Mouse (Mus musculus) hindbrain, embryonic 11.5 days (tissue): Measurements from ENCODE around the gene Anapc5. TPM values are rescaled to one million over a fixed set of nuclear protein-coding genes. Genes with fewer than 3 reads are reported as not detected.

Source experiments
- ATAC-seq: fragments of 200-750 bp; cut with Nextera tagmentation; 2 replicates; pipeline ENCODE4 v1.8.0; 2017; ENCODE audit warnings: mild to moderate bottlenecking, moderate TSS enrichment, moderate library complexity; ENCODE audit not compliant: low FRiP score
- DNase-seq: peaks from one replicate; pipeline ENCODE4 v3.0.0-alpha.2; 2015; ENCODE audit warnings: low spot score
- H3K27ac ChIP-seq: fragments of 300-500 bp; sonication (generic); 2 replicates; pipeline ENCODE4 v1.5.1; 2014; ENCODE audit warnings: mild to moderate bottlenecking, low read depth, low read length
- H3K27me3 ChIP-seq: fragments of 300-500 bp; sonication (generic); 2 replicates; pipeline ENCODE4 v1.6.1; 2014; ENCODE audit warnings: mild to moderate bottlenecking, low read length, moderate library complexity, mixed read lengths; ENCODE audit not compliant: control insufficient read depth, insufficient read depth
- H3K36me3 ChIP-seq: fragments of 300-500 bp; sonication (generic); 2 replicates; pipeline ENCODE4 v1.6.1; 2014; ENCODE audit warnings: mild to moderate bottlenecking, low read length, moderate library complexity, mixed read lengths; ENCODE audit not compliant: control insufficient read depth, insufficient read depth
- H3K4me1 ChIP-seq: fragments of 300-500 bp; sonication (generic); replicated peaks from 2 replicates; pipeline ENCODE4 v1.6.1; 2014; ENCODE audit warnings: low read length, mixed read lengths; ENCODE audit not compliant: control insufficient read depth, insufficient read depth
- H3K4me2 ChIP-seq: fragments of 300-500 bp; sonication (generic); replicated peaks from 2 replicates; pipeline ENCODE4 v1.6.1; 2014; ENCODE audit warnings: mild to moderate bottlenecking, low read depth, low read length
- H3K4me3 ChIP-seq: fragments of 300-500 bp; sonication (generic); 2 replicates; pipeline ENCODE4 v1.5.1; 2014; ENCODE audit warnings: low read depth, low read length
- H3K9ac ChIP-seq: fragments of 300-500 bp; sonication (generic); 2 replicates; pipeline ENCODE4 v1.6.1; 2014; ENCODE audit warnings: low read depth, low read length
- H3K9me3 ChIP-seq: fragments of 300-500 bp; sonication (generic); 2 replicates; pipeline ENCODE4 v1.6.1; 2016; ENCODE audit warnings: low read length; ENCODE audit not compliant: control insufficient read depth
- WGBS: fragments of 180-500 bp; shearing (Covaris S2); extraction: QIAGEN DNeasy Blood & Tissue Kit; methylation state at CpG from one replicate; pipeline ENCODE4 v1.1.7; 2014; 5-methylcytosine and 5-hydroxymethylcytosine counted together
- polyA plus RNA-seq: library from polyadenylated mRNA; unstranded; fragments of >200 nt; fragmentation: Nextera tagmentation; extraction: Ambion mirVana; gene quantifications from 2 replicates; pipeline ENCODE4 v1.2.1, GENCODE M21; 2014

Gene Anapc5
- polyA plus RNA-seq, 1 experiment from 2014 or later = 522 TPM

DNA sequence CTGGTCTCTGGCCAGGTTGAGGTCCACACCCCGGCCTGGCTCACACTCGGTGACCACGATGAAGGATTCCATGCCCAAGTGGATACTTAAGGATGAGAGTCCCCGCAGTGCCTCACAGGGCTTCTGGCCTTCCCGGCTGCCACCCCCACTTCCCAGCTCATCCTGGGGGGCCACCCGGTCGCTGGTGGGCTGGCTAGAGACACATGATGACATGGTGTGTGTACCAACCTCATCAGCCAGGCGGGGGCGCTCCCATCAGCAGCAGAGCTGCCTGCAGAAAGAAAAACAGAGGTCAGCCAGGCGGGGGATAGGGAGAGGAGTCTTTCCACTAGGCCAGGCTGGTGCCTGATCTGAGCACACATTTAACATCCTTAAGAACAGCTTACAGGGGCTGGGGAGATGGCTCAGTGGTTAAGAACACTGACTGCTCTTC, 57.1 kb downstream of the Anapc5 start:
- no peaks in the 10 kb centered on the region for H3K36me3 ChIP-seq
- no peaks in the 10 kb centered on the region for H3K4me1 ChIP-seq
- no peaks in the 10 kb centered on the region for H3K27me3 ChIP-seq
- no peak overlapping the region for H3K27ac ChIP-seq
- DNase-seq = peak; percentile 26
- H3K4me2 ChIP-seq = no peak overlapping the region
- no peak overlapping the region for H3K4me3 ChIP-seq
- no peak overlapping the region for H3K9ac ChIP-seq
- H3K9me3 ChIP-seq = no peaks in the 10 kb centered on the region
- no peak for ATAC-seq
- 58% methylated on average over 10 of the region's 10 CpGs for WGBS

DNA sequence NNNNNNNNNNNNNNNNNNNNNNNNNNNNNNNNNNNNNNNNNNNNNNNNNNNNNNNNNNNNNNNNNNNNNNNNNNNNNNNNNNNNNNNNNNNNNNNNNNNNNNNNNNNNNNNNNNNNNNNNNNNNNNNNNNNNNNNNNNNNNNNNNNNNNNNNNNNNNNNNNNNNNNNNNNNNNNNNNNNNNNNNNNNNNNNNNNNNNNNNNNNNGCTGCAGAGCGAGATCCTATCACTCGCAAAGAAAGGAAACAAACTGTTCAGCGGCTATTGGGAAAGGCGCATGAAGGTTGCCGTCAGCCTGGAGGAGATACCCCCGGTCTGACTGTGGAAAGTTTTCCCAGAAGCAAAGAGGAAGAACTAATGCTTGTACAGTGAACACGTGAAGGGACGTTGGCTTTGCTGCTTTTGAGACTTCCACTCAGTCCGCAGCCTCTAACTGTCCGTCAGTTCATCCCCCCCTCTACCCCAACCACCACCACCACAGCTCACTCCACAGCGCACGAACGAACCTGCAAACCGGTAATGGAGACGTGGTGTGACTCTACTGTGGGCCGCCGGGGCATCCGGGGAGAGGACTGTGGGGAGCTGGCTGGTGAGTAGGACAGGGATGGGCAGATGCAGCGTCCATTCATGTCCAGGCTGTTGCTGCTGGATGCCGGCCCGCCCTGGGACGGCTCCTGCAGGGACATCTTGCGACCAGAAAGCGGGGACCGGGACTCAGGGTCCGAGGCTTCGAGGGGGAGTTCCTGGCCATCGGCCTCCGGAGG, 57.7 kb downstream of the Anapc5 start:
- ATAC-seq = no peak
- Histone ChIP-seq H3K27me3 (no peaks in the 10 kb centered on the region), H3K4me2 (no peak overlapping the region), H3K27ac (no peak overlapping the region), H3K4me3 (no peak overlapping the region), H3K9ac (no peak overlapping the region), H3K9me3 (no peaks in the 10 kb centered on the region), H3K36me3 (no peaks in the 10 kb centered on the region), H3K4me1 (no peaks in the 10 kb centered on the region)
- WGBS = 84% methylated on average over 29 of the region's 29 CpGs
- no peak for DNase-seq

DNA sequence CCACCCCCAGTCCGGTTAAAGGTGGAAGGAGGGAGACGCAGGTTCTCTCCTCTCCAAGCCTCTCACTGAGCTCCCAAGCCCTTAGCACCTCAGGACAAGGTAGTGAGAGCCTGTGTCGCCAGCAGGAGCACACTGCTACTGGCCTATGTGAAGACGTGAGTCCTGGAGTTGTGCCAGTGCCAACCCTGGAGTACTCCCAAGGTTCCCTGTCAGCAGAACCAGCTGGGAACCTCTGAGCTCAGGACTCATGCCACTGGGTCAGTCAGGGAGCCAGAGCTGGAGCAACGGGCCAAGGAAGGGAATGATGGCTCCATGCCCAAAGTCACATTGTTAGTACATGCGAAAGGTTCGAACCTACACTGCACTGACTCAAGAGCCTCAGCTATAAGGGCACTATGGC, 64.5 kb downstream of the Anapc5 start:
- Histone ChIP-seq H3K4me1 (no peaks in the 10 kb centered on the region), H3K36me3 (peaks cover 3% of the 10 kb centered on the region; the same call in 1 of the 2 replicates), H3K4me2 (no peak overlapping the region), H3K9ac (no peak overlapping the region), H3K27ac (no peak overlapping the region), H3K9me3 (no peaks in the 10 kb centered on the region), H3K27me3 (no peaks in the 10 kb centered on the region), H3K4me3 (no peak overlapping the region)
- no peak for DNase-seq
- ATAC-seq = no peak
- 91% methylated on average over 7 of the region's 7 CpGs for WGBS

DNA sequence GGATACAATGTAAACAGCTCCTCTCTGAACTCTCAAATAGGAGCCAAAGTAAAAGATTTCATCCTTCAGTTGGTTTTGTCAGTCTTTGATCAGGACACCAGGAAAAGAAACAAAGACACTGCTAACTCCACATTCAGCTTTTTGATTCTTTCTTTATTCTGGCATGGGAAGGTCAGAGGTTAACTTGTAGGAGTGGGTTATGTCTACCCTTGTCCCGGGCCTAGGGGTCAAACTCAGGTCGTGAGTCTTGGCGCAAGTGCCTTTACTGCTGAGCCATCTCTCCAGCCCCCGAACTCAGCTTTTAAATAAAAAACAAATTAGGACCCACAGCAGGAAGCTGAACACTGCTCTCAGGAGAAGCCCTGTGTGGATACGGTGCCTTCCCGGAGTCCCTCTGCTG, 65.0 kb downstream of the Anapc5 start:
- no peak for ATAC-seq
- Histone ChIP-seq H3K9me3 (no peaks in the 10 kb centered on the region), H3K9ac (no peak overlapping the region), H3K27me3 (no peaks in the 10 kb centered on the region), H3K4me1 (no peaks in the 10 kb centered on the region), H3K27ac (no peak overlapping the region), H3K4me2 (no peak overlapping the region), H3K36me3 (peaks cover 3% of the 10 kb centered on the region; the same call in 1 of the 2 replicates), H3K4me3 (no peak overlapping the region)
- WGBS = 46% methylated on average over 6 of the region's 6 CpGs
- no peak for DNase-seq

DNA sequence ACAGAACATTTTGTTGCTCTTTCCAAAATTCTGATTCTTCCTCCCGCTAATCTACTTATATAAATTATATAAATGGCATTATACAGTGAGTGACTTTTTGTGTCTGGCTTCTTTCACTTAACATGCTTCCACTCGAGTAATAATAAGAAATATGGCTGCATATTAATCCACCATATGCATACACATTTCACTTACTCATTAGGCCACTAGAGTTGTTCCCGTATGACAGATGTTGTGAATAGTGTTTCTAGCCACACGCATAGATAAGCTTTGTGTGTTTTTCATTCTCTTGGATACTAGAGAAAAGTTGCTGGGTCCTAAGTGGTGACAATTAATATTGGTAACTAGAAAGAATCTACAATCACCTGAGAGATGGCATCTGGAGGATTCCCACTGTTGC, 65.5 kb downstream of the Anapc5 start:
- WGBS = 96% methylated on average over 4 of the region's 4 CpGs
- peaks cover 3% of the 10 kb centered on the region; the same call in 1 of the 2 replicates for H3K36me3 ChIP-seq
- no peak overlapping the region for H3K4me3 ChIP-seq
- no peak overlapping the region for H3K27ac ChIP-seq
- H3K9ac ChIP-seq = no peak overlapping the region
- DNase-seq = no peak
- no peaks in the 10 kb centered on the region for H3K4me1 ChIP-seq
- ATAC-seq = no peak
- no peaks in the 10 kb centered on the region for H3K9me3 ChIP-seq
- H3K4me2 ChIP-seq = no peak overlapping the region
- H3K27me3 ChIP-seq = no peaks in the 10 kb centered on the region

DNA sequence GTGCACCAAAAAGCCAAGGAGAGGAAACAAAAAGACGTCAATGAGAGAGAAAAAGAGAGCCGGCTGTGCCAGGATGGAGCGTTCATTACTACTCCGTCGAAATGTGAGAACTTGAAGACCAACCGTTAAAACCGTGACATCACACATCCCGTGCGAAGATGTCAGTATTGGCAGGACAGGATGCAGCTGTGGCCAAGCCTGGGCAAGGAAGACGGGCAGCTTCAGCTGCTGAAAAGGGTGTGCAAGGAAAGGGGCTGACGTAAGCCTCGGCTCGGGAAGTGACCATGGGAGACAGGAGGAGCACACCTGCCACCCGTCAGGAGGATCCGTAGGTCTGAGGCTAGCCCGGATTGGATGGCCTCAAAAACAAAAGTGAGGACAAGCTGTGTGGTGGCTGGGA, 66.7 kb downstream of the Anapc5 start:
- Histone ChIP-seq H3K27me3 (no peaks in the 10 kb centered on the region), H3K4me2 (no peak overlapping the region), H3K9me3 (no peaks in the 10 kb centered on the region), H3K36me3 (peaks cover 3% of the 10 kb centered on the region; the same call in 1 of the 2 replicates), H3K4me3 (no peak overlapping the region), H3K4me1 (no peaks in the 10 kb centered on the region), H3K27ac (no peak overlapping the region), H3K9ac (no peak overlapping the region)
- no peak for DNase-seq
- 89% methylated on average over 16 of the region's 16 CpGs for WGBS
- no peak for ATAC-seq

DNA sequence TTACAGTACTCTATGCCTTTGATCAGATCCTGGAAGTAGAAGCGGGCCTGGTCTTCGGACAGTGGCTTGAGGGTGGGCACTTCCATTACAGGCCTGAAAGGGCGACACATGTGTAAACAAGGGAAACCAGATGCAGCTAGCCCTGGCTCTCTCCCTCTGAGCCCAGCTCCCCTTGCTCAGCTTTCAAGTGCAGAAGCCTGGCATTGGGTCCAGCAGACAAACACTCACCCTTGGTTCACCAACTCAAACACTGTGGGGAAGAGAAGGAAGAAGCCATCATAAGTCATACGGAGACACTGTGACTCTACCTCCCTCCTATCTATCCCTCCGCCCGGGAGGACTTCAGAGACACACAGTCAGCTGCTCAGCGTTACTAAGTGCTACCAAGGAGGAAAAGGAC, 73.2 kb downstream of the Anapc5 start:
- DNase-seq (no peak), ATAC-seq (no peak)
- Histone ChIP-seq H3K4me3 (no peak overlapping the region), H3K4me1 (no peaks in the 10 kb centered on the region), H3K27ac (no peak overlapping the region), H3K9ac (no peak overlapping the region), H3K27me3 (no peaks in the 10 kb centered on the region), H3K4me2 (no peak overlapping the region), H3K9me3 (no peaks in the 10 kb centered on the region), H3K36me3 (peaks cover 4% of the 10 kb centered on the region; the same call in 1 of the 2 replicates)
- 88% methylated on average over 7 of the region's 7 CpGs for WGBS

DNA sequence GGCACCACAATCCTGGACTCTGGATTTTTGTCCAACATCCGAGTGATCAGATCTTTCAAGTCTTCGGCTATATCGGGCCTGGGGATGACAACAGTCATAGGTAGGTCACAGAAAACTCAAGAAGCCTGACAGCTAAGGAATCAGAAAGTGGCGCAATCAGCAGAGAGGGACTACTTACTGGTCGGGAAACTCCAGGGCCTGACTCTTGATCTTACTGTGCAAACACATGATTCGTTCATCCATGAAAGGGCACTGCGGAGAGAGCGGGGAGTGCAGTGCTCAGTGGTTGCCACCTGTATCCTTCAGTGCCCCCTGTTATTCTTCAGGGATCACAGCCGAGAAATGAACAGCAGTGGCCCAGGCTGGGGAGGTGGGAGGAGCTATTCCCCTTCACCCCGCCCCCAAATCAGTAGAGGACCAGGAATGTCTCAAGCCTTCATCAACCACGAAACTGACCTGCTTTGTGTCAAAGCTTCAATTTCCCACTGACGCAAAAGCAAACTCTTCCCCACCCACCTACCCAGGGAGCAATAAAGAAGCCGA, 77.2 kb downstream of the Anapc5 start:
- H3K36me3 ChIP-seq = peaks cover 6% of the 10 kb centered on the region; the same call in 1 of the 2 replicates

More for the DNA sequence above, 77.2 kb downstream of the Anapc5 start:
- Histone ChIP-seq H3K27me3 (no peaks in the 10 kb centered on the region), H3K4me2 (no peak overlapping the region), H3K9me3 (no peaks in the 10 kb centered on the region), H3K4me3 (no peak overlapping the region), H3K4me1 (no peaks in the 10 kb centered on the region), H3K9ac (no peak overlapping the region), H3K27ac (no peak overlapping the region)
- 83% methylated on average over 13 of the region's 13 CpGs for WGBS
- DNase-seq (no peak), ATAC-seq (no peak)
